Mouse (Mus musculus) cerebellum, adult 11-12 months (tissue): Measurements from ENCODE around the gene Zmym5.
A peak's percentile ranks its signal among the peaks of the same experiment; 100 is the strongest.
"Not testable (repeated sequence)": the region's sequence is repeated elsewhere in the genome, so short reads cannot be mapped to it uniquely, and the experiment has no call there.

Experiments
- DNase-seq: peaks from one replicate; pipeline ENCODE4 v3.0.0; 2022

Zmym5 gene

GRCm38 (mm10) chr14:56811701-56812339 lies at the start of gene Zmym5:
Gene Zmym5, minus strand, starts transcription at chr14:56811716.
- DNase-seq, result peak; percentile 96

GRCm38 (mm10) chr14:56849681-56850080 lies 38.2 kb upstream of the Zmym5 start:
- DNase-seq, result no peak

- DNase-seq, result no peak
These were observed 36.8 kb upstream of the Zmym5 start for GRCm38 (mm10) chr14:56848322-56848721.

- DNase-seq, result no peak
These were observed 33.0 kb upstream of the Zmym5 start for GRCm38 (mm10) chr14:56844507-56844906.

GRCm38 (mm10) chr14:56844033-56844432 lies 32.5 kb upstream of the Zmym5 start:
- no peak for DNase-seq

- not testable (repeated sequence) for DNase-seq
These were observed 23.1 kb upstream of the Zmym5 start for GRCm38 (mm10) chr14:56834576-56834975.

GRCm38 (mm10) chr14:56833211-56833610 lies 21.7 kb upstream of the Zmym5 start:
- not testable (repeated sequence) for DNase-seq

- no peak for DNase-seq
These were observed 21.1 kb upstream of the Zmym5 start for GRCm38 (mm10) chr14:56832563-56833113.

GRCm38 (mm10) chr14:56832147-56832546 lies 20.6 kb upstream of the Zmym5 start:
- no peak for DNase-seq

- DNase-seq, result no peak
These were observed 19.1 kb upstream of the Zmym5 start for GRCm38 (mm10) chr14:56830491-56831045.

- DNase-seq, result no peak
These were observed 13.0 kb upstream of the Zmym5 start for GRCm38 (mm10) chr14:56824562-56824961.

GRCm38 (mm10) chr14:56817616-56818015 lies 6.1 kb upstream of the Zmym5 start:
- DNase-seq, result no peak

- no peak for DNase-seq
These were observed 5.6 kb upstream of the Zmym5 start for GRCm38 (mm10) chr14:56817131-56817530.

GRCm38 (mm10) chr14:56816541-56816940 lies 5.0 kb upstream of the Zmym5 start:
- no peak for DNase-seq

GRCm38 (mm10) chr14:56812520-56813036 lies 1.1 kb upstream of the Zmym5 start:
- peak; percentile 86 for DNase-seq

GRCm38 (mm10) chr14:56810781-56811690 lies 480 bp downstream of the Zmym5 start:
- peak; percentile 67 for DNase-seq

- no peak for DNase-seq
These were observed 18.3 kb downstream of the Zmym5 start for GRCm38 (mm10) chr14:56793243-56793642.

GRCm38 (mm10) chr14:56784575-56784974 lies 26.9 kb downstream of the Zmym5 start:
- DNase-seq, result no peak

- DNase-seq, result no peak
These were observed 32.6 kb downstream of the Zmym5 start for GRCm38 (mm10) chr14:56778933-56779300.

- peak; percentile 97 for DNase-seq
These were observed 33.1 kb downstream of the Zmym5 start, which contains the start of gene Pspc1 for GRCm38 (mm10) chr14:56778200-56778932. Gene Pspc1, minus strand, starts transcription at chr14:56778316.

- peak; percentile 74 for DNase-seq
These were observed 34.0 kb downstream of the Zmym5 start for GRCm38 (mm10) chr14:56777360-56778136.
